Mouse (Mus musculus) C2C12 (cell line): ENCODE results near the gene Gimap4.

Experiments
- CEBPB ChIP-seq: IDR thresholded peaks from one replicate; pipeline ENCODE4 v1.6.1; 2011; ENCODE audit warnings: low read depth, mild to moderate bottlenecking, control low read depth, moderate library complexity
- CTCF ChIP-seq: IDR thresholded peaks from one replicate; pipeline ENCODE4 v1.5.1; 2011; ENCODE audit not compliant: control insufficient read depth, insufficient read depth, insufficient read length
- MAX ChIP-seq: IDR thresholded peaks from one replicate; pipeline ENCODE4 v1.6.1; 2011; ENCODE audit warnings: mild to moderate bottlenecking, control low read depth
- MYOD1 ChIP-seq: IDR thresholded peaks from one replicate; pipeline ENCODE4 v1.6.1; 2011; ENCODE audit warnings: low read depth; ENCODE audit not compliant: control insufficient read depth, insufficient read length
- MYOG ChIP-seq: IDR thresholded peaks from one replicate; pipeline ENCODE4 v1.6.1; 2011; ENCODE audit not compliant: control insufficient read depth, insufficient read length; ENCODE audit errors: extremely low read depth
- USF1 ChIP-seq: IDR thresholded peaks from one replicate; pipeline ENCODE4 v1.6.1; 2011; ENCODE audit warnings: low read depth, mild to moderate bottlenecking, control low read depth, moderate library complexity

GRCm38 (mm10) chr6:48684319-48684718, at the start of gene Gimap4:
- TF ChIP-seq USF1 (no peak), CTCF (no peak), MYOG (no peak), MAX (no peak), MYOD1 (no peak), CEBPB (no peak)
